Mouse (Mus musculus) hindbrain, embryonic 11.5 days (tissue): ENCODE measurements at regions not wholly inside any gene's neighbourhood (a gene's known extent, or its start where the extent isn't known, plus 50 kb on each side); places are given as distances from the start of the nearest gene placed in this dataset.
A peak's percentile ranks its signal among the peaks of the same experiment; 100 is the strongest.
"Not testable (repeated sequence)": the region's sequence is repeated elsewhere in the genome, so short reads cannot be mapped to it uniquely, and the experiment has no call there.

Experiments used
- ATAC-seq: fragments of 200-750 bp; cut with Nextera tagmentation; 2 replicates; pipeline ENCODE4 v1.8.0; 2017; ENCODE audit warnings: mild to moderate bottlenecking, moderate TSS enrichment, moderate library complexity; ENCODE audit not compliant: low FRiP score
- DNase-seq: peaks from one replicate; pipeline ENCODE4 v3.0.0-alpha.2; 2015; ENCODE audit warnings: low spot score
- H3K27ac ChIP-seq: fragments of 300-500 bp; sonication (generic); 2 replicates; pipeline ENCODE4 v1.5.1; 2014; ENCODE audit warnings: mild to moderate bottlenecking, low read depth, low read length
- H3K27me3 ChIP-seq: fragments of 300-500 bp; sonication (generic); 2 replicates; pipeline ENCODE4 v1.6.1; 2014; ENCODE audit warnings: mild to moderate bottlenecking, low read length, moderate library complexity, mixed read lengths; ENCODE audit not compliant: control insufficient read depth, insufficient read depth
- H3K36me3 ChIP-seq: fragments of 300-500 bp; sonication (generic); 2 replicates; pipeline ENCODE4 v1.6.1; 2014; ENCODE audit warnings: mild to moderate bottlenecking, low read length, moderate library complexity, mixed read lengths; ENCODE audit not compliant: control insufficient read depth, insufficient read depth
- H3K4me1 ChIP-seq: fragments of 300-500 bp; sonication (generic); replicated peaks from 2 replicates; pipeline ENCODE4 v1.6.1; 2014; ENCODE audit warnings: low read length, mixed read lengths; ENCODE audit not compliant: control insufficient read depth, insufficient read depth
- H3K4me2 ChIP-seq: fragments of 300-500 bp; sonication (generic); replicated peaks from 2 replicates; pipeline ENCODE4 v1.6.1; 2014; ENCODE audit warnings: mild to moderate bottlenecking, low read depth, low read length
- H3K4me3 ChIP-seq: fragments of 300-500 bp; sonication (generic); 2 replicates; pipeline ENCODE4 v1.5.1; 2014; ENCODE audit warnings: low read depth, low read length
- H3K9ac ChIP-seq: fragments of 300-500 bp; sonication (generic); 2 replicates; pipeline ENCODE4 v1.6.1; 2014; ENCODE audit warnings: low read depth, low read length
- H3K9me3 ChIP-seq: fragments of 300-500 bp; sonication (generic); 2 replicates; pipeline ENCODE4 v1.6.1; 2016; ENCODE audit warnings: low read length; ENCODE audit not compliant: control insufficient read depth
- WGBS: fragments of 180-500 bp; shearing (Covaris S2); extraction: QIAGEN DNeasy Blood & Tissue Kit; methylation state at CpG from one replicate; pipeline ENCODE4 v1.1.7; 2014; 5-methylcytosine and 5-hydroxymethylcytosine counted together

- WGBS: 83% methylated on average over 5 of the region's 5 CpGs
- no peak for ATAC-seq
- no peak for DNase-seq
- H3K4me2 ChIP-seq: no peak overlapping the region
- H3K9ac ChIP-seq: no peak overlapping the region
- H3K9me3 ChIP-seq: no peaks in the 10 kb centered on the region
- H3K4me3 ChIP-seq: no peak overlapping the region
- H3K27me3 ChIP-seq: no peaks in the 10 kb centered on the region
- no peak overlapping the region for H3K27ac ChIP-seq
- no peaks in the 10 kb centered on the region for H3K4me1 ChIP-seq
- no peaks in the 10 kb centered on the region for H3K36me3 ChIP-seq
Measured at GRCm38 (mm10) chr3:44122311-44122710, 1255.9 kb upstream of the Pcdh10 start.

- Histone ChIP-seq H3K36me3 (no peaks in the 10 kb centered on the region), H3K4me2 (no peak overlapping the region), H3K9ac (no peak overlapping the region), H3K4me1 (no peaks in the 10 kb centered on the region), H3K27me3 (no peaks in the 10 kb centered on the region), H3K4me3 (no peak overlapping the region), H3K27ac (no peak overlapping the region), H3K9me3 (no peaks in the 10 kb centered on the region)
- WGBS: 75% methylated on average over 1 of the region's 1 CpGs
- no peak for DNase-seq
- ATAC-seq: peak; percentile 66; the same call in 1 of the 2 replicates
Measured at GRCm38 (mm10) chr3:44130657-44131056, 1247.5 kb upstream of the Pcdh10 start.

GRCm38 (mm10) chr3:44154526-44154925 is 1223.7 kb upstream of the Pcdh10 start:
- no peak overlapping the region for H3K4me3 ChIP-seq
- no peak overlapping the region for H3K9ac ChIP-seq
- H3K9me3 ChIP-seq: no peaks in the 10 kb centered on the region
- no peak for ATAC-seq
- no peaks in the 10 kb centered on the region for H3K36me3 ChIP-seq
- no peak overlapping the region for H3K27ac ChIP-seq
- WGBS: 82% methylated on average over 1 of the region's 1 CpGs
- H3K4me1 ChIP-seq: no peaks in the 10 kb centered on the region
- no peaks in the 10 kb centered on the region for H3K27me3 ChIP-seq
- no peak for DNase-seq
- no peak overlapping the region for H3K4me2 ChIP-seq

- not testable (repeated sequence) for H3K27ac ChIP-seq, H3K27me3 ChIP-seq, H3K4me3 ChIP-seq, H3K4me2 ChIP-seq, ATAC-seq, H3K36me3 ChIP-seq, DNase-seq, H3K9me3 ChIP-seq, H3K4me1 ChIP-seq, H3K9ac ChIP-seq
- WGBS: 91% methylated on average over 6 of the region's 6 CpGs
Measured at GRCm38 (mm10) chr3:44199876-44200275, 1178.3 kb upstream of the Pcdh10 start.

- ATAC-seq, H3K9me3 ChIP-seq: not testable (repeated sequence)
- 92% methylated on average over 8 of the region's 8 CpGs for WGBS
Measured at GRCm38 (mm10) chr3:44237532-44237931, 1140.7 kb upstream of the Pcdh10 start.

More at GRCm38 (mm10) chr3:44237532-44237931, 1140.7 kb upstream of the Pcdh10 start:
- not testable (repeated sequence) for H3K4me3 ChIP-seq, DNase-seq, H3K4me2 ChIP-seq, H3K36me3 ChIP-seq, H3K27me3 ChIP-seq, H3K27ac ChIP-seq, H3K9ac ChIP-seq, H3K4me1 ChIP-seq
